Mouse (Mus musculus) heart, postnatal 0 days (tissue): ENCODE data around the gene Srpk2.
A peak's percentile ranks its signal among the peaks of the same experiment; 100 is the strongest.

Experiments
- CTCF ChIP-seq: IDR thresholded peaks from 2 replicates; pipeline ENCODE4 v1.5.1; 2016; ENCODE audit warnings: antibody characterized with exemption, control low read depth, low read depth
- EP300 ChIP-seq: IDR thresholded peaks from 2 replicates; pipeline ENCODE4 v1.6.1; 2016; ENCODE audit warnings: antibody characterized with exemption, low read depth

- TF ChIP-seq EP300 (no peak), CTCF (peak; percentile 48)
Observed at GRCm38 (mm10) chr5:23712130-23713001, 27.9 kb upstream of the Srpk2 start.
